Mouse (Mus musculus) megakaryocyte progenitor cell, adult 5-6 weeks (primary cell): ENCODE results near the gene Rc3h1. TPM values are rescaled to one million over a fixed set of nuclear protein-coding genes. Genes with fewer than 3 reads are reported as not detected.
"Not testable (repeated sequence)": the region's sequence is repeated elsewhere in the genome, so short reads cannot be mapped to it uniquely, and the experiment has no call there.

ENCODE experiments used
- ATAC-seq: replicated peaks from 2 replicates; pipeline ENCODE4 v1.8.0; 2016; ENCODE audit warnings: mild to moderate bottlenecking, moderate TSS enrichment, inconsistent platforms; ENCODE audit not compliant: poor library complexity
- total RNA-seq, 2 experiments: library from RNA; stranded (forward) in 1 of 2; stranded (reverse) in 1 of 2; fragments of 157-497, 149-512 nt in 1 of 2; fragments of 200-1000 nt in 1 of 2; gene quantifications; 2 replicates each; pipeline versions ENCODE4 v1.2.3 to v1.2.4; 2015 to 2017

Rc3h1 gene
- total RNA-seq, 2 experiments from 2014 or later: 15.7 to 31.4 TPM

DNA sequence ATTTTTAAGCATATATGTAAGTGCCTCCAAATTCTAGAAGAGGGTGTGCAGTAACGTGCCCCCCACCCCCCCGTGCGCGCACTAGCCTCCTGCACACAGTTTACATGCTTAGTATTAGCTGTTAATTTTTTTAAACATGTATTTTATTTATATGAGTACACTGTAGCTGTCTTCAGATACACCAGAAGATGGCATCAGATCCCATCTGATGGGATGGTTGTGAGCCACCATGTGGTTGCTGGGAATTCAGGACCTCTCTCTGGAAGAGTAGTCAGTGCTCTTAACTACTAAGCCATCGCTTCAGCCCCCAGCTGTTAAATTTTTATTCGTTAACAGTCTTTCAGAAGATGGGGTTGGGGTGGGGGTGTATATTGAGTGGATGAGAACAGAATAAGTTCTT, 29.3 kb downstream of the Rc3h1 start:
- no peak for ATAC-seq

DNA sequence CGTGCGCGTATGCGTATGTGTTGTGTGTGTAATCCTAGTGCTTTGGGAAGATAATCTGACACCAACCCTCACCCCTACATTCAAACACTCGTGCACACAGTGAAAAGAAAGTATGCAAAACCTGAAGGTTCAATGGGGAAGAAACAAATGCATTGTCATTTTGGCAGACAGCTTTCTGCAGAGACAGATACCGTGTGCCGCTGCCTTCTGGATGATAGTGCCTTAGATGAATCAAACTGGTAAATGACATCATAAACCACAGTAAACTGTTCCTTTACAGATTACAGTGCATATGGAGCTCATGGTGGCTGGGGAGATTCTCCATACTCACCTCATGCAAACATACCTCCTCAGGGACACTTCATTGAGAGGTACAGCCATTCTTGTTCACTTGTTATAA, 57.0 kb downstream of the Rc3h1 start:
- ATAC-seq: peak; percentile 96

DNA sequence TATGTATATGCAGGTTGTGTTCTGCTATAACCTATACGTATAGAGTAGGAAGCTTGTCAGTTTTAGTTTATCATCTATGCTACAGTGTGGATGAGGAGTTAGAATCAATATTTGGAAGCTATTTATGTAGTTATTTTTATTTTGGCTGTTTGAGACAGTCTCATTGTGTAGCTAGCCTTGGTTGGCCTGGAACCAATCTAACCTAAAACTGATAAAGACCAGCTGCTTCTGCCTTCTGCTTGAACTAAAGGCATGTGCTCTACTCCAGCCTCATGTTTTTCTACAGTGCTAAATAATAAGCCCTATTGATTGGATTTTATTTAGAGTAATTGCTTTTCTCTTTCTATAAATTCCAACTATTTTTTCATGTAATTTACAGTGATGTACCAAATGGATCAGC, 61.0 kb downstream of the Rc3h1 start:
- no peak for ATAC-seq

DNA sequence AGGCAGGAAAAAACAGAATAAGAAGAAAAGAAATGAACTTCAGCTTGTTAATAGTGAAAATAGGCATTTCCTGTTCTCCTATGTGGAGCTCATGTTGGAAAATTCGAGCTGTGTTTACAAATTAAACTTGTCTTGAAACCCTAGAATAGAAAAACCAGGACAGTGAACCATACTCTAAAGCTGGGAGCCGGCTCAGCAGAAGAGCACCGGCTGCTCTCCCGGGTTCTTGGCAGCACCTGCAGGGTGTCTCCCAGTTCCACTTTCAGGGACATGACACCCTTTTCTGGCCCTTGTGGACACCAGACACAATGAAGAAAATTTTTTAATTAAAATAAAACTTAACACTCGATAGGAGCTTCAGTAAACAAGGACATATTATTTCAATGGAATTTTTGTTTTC, 62.4 kb downstream of the Rc3h1 start:
- ATAC-seq: no peak

DNA sequence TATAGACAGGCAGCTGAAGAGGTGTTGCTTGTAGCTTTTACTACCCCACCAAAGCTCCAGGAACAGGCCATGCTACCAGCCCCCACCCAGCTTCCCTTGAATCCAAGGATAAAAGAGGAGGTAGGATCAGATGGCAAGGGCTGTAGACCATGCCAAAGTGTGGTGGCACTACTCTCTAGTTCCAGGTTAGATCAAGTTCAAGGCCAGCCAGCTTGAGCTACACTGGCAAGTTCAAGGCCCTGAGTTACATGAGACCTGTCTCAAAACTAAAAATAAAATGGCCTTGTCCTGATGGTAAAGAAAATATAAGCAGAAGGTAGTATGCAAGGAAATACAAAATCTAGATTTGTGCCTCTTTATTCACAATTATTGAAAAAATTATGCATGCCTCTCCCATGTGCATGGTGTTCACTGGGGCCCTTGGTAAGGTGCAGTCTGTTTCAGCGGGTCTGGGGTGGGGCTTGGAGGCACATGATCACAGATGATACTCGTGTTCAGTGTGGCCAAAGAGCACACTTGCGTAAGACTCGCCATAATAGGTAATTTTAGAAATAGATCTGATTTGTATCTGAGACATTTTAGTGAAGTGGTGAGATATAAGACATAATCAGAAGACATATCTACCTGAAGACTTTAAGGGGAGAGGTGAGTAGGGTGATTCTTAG, 72.0 kb downstream of the Rc3h1 start, which contains the start of gene Serpinc1:
TSS of gene Serpinc1 (plus strand) at position 515 of the 665 bp plus-strand sequence.
- ATAC-seq: no peak

DNA sequence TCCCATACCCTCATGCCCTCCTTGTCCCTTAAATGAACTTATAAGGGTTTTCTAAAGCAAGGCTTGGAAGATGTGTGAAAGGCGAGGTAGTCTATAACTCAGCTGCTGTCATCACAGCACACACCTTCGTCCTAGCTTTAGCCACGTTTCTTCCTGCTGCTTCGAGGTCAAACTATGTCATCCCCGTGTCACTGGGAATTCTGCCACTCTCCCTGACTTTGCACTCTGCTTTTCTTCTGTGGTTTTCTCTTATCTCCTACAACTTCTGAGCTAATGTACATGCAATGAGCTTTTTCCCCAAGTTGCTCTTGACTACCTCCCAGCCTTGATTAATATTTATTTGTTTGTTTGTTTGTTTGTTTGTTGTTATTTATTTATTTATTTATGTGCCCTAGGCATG, 73.8 kb downstream of the Rc3h1 start:
- peak; percentile 54 for ATAC-seq

DNA sequence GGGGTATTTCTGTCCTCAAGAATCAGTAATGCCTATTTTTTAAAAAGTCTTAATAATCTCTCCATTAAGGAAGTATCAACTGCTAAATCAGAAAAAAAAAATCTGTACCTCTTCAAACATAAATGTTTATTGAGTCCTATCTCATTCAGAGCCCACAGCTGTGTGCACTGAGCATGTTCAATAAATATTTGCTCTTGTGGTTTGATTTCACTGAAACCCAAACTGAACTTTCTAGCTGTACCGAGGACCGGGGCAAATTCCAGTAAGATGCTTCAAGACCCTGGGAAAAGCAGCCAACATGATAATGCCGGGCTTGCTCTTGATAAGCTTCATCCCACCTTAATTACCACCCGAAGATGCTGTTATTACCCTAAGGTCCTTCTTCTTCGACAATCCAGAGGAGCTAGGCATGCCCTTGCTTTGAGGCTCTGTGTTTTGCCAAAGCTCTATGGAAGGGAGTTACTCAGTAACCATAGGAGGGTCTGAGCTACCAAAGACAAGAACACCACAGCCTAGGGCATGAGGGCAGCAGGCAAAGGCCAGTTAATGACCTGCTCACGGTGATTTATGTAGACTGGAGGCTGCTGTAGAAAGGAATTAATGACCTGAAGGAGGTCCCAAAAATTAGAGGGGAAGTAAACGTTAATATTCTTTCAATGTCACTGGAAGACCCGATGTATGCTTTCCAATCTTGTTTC, 74.5 kb downstream of the Rc3h1 start:
- ATAC-seq: no peak

DNA sequence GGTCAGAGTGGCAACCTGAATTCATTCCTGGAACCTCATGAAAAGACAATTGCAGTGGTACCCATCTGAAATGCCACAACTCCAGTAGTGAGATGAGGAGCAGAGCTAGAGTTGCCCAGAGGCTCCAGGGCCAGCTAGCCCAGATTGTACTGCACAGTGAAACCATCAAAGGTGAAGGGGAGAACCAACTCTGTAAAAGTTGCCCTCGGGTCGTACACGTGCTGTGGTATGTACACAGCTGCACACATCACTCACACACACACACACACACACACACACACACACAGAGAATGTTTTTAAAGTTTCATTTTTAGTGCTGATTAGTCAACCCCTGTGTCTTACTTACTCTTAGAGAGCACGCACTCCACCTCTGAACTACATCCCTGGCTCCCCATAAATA, 75.1 kb downstream of the Rc3h1 start:
- ATAC-seq: no peak

DNA sequence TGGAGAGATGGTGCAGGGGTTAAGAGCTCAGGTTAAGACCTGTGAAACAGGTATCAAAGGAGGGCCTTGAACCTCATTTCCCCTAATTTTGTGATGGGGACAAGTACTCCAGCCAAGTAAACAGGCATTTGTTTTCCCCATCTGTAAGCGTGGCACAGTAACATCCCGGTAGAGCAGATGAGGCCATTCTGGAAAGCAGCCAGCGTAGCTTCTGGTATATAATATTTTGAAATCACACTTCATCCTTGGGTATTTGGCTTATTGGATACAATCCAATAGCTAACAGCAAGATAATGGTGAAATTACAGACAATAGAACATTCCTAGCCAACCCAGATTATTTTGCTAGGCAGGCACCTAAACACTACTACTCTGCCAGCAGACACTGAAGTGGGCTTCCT, 76.7 kb downstream of the Rc3h1 start:
- no peak for ATAC-seq

DNA sequence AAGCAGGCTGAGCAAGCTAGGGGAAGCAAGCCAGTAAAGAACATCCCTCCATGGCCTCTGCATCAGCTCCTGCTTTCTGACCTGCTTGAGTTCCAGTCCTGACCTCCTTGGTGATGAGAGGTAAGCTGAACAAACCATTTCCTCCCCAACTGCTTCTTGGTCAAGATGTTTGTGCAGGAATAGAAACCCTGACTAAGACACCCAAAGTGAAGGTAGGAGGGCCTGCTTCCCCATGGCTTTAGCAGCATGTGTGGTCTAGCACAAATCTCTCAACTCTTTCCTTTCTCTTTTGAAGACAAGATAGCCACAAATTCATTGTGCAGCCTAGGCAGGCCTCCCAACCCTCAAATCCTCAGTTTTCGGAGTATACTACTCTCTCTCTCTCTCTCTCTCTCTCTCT, 78.5 kb downstream of the Rc3h1 start:
- not testable (repeated sequence) for ATAC-seq

DNA sequence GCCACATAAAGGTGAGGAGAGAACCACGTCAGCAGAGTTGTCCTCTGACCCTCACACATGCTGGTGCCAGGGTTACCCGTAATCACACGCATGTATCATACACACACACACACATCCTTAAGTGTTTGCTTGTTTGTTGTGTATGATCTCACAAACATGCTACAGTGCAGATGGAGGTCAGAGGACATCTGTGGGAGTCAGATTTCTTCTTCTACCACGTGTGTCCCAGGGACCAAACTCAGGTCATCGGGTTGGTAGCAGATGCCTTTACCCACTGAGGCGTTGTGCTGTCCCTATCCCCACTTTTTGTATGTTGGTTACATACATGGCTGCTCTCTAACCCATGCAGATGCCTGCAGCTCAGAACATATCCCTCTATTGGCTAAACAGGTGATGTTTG, 79.3 kb downstream of the Rc3h1 start:
- ATAC-seq: no peak

DNA sequence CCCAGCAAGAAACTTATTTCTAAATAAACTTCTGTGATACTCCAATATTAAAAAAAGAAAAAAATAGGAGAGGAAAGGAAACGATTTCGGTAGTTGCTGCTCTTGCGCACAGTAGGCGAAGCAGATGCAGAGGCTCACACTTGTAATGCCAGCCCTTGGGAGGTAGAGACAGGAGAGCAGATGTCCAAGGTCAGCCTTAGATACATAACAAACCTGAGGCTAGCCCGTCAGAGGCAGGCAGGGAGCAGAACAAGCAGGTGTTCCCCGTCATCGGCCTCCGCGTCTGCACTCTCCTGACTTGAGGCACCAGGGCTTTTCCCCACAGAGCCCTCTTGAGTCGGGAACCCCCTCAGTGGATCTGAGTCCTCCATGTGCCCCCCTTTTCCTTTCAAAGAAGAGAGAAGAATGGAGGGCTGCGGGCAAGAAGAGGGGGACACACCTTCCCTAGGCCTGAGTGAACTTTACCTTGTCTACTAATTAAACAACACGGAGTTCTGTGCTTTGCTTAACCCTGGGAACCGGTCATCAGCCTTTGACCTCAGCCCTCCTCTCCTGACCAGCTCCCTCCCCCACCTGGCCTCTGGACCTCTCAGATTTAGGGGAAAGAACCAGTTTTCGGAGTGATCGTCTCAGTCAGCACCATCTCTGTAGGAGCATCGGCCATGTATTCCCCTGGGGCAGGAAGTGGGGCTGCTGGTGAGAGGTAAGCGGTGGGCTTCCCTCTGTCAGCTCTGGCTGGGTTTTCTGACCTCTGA, 80.8 kb downstream of the Rc3h1 start:
- no peak for ATAC-seq

DNA sequence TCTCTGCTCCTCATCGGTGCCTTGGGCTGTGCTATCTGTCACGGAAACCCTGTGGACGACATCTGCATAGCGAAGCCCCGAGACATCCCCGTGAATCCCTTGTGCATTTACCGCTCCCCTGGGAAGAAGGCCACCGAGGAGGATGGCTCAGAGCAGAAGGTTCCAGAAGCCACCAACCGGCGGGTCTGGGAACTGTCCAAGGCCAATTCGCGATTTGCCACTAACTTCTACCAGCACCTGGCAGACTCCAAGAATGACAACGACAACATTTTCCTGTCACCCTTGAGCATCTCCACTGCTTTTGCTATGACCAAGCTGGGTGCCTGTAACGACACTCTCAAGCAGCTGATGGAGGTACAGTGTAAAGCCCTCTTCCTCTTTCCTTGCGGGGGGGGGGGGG, 83.2 kb downstream of the Rc3h1 start:
- no peak for ATAC-seq

DNA sequence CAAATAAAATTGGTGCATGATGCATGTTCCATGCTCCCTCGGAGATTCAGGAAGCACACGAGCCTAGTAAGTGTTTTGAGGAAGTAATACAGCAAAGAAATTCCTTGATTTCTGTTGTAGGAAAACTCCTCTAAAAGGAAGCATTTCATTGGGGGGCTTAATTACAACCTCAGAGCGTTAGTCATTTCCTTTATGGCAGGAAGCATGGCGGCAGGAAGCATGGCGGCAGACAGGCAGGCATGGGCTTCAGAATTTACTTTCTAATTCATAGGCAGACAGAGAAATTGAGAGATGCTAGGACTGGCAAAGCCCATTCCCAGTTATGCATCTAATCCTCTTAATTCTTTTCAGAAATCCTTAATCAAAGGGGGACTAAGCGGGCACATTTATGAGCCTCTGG, 87.6 kb downstream of the Rc3h1 start:
- ATAC-seq: no peak

DNA sequence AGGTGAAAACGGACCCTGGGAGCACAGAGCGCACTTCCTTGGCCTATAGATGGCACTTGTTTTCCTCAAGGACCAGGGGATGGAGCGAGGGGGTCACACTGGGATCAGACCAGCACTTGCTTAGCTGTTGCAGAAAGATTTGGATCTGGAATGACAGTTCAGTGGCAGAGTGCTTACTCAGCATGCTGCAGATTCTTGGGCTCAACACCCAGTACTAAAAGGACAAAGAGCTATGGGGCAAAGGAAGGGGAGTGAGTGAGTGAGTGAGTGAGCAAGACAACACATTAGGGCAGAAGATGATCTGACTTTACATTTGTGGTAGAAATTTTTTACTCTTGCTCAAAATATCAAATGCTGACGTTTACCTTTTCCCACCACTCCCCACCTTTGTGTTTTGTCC, 98.7 kb downstream of the Rc3h1 start:
- no peak for ATAC-seq

DNA sequence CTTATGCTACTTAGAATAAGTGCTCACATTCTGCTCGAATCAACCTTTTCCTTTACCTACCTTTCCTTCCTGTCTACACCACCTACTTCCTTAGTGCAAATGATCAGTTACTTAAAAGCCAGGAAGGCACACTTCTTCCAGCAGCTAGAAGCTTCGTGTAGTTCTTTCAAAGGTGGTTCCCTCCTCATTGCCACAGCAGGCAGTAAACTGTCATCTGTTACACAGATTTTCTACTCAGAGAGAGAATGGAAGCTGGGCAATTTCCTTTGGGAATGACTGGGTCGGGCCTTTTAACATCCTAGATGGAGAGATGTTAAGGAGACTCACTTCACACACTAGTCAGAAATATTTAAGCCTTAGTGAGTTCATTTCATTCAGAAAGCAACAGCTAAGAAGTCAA, 99.3 kb downstream of the Rc3h1 start:
- no peak for ATAC-seq

DNA sequence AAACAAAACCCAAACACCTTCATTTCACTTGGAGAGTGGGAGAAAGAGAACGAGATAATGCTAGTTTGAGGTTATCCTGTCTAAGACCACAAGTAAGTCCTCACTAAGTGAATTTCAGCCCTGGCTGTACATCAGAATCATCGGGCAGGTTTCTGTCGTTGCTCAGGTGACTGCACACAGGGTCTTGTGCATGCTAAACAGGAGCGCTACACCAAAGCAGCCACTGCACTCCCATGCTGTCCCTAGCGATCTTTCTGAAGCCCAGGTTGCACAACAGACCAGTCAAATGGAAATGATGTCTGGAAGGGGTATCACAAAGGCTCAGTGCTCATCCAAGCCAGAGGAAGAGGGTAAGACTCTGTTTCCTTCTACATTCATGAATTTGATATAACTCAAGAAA, 100.3 kb downstream of the Rc3h1 start:
- no peak for ATAC-seq

DNA sequence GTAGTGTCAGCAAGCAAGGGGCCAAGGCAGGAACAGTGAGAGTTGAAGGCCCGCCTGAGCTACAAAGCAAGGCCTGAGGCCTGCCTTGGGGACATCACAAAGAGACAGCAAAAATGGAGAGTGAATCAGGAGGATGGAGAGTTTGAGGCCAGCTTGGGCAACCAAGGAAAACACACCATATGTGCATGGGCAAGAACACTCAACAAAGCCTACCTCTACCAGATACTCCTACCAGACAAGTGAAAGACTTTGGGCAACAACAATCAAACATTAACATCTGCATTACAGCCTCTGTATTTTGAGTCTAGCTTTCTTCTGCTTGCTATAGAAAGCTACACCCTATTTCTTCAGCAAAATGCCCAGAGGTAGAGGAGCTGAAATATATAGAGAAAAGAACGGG, 101.8 kb downstream of the Rc3h1 start:
- ATAC-seq: no peak

DNA sequence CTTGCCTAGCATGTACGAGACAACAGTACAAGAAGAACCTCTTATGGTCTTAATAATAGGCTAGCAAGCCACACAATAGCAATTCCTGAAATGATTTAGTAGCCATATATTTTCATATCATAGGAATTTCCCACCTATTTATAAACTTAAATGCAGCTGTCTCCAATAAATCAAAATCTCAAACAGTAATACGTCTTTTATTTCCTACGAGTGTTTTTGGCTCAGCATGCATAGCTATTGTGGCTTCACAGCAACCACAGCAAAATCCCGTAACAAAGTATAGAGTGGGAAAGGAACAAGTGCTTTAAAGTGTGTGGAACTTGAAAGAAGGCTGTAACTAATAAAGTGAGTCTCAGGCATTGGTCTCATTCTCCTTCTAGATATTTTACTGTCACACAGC, 104.2 kb downstream of the Rc3h1 start:
- no peak for ATAC-seq

DNA sequence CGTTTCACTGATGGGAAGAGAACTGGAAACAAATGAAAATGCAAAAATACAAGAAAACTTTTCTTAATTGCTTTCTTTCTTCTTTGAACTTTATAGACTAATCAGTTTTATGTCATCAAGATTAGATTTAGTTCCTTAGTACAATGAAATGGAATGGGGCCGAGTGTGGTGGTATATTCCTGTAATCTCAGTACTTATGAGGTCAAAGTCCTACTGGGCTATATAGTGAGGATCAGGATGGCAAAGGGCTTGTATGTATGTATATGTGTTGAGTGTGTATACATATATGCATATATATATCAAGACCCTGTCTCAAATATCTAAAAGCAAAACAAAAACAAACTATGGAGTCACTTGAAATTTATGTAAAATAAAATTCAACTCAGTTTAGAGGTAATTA, 110.2 kb downstream of the Rc3h1 start:
- ATAC-seq: no peak

DNA sequence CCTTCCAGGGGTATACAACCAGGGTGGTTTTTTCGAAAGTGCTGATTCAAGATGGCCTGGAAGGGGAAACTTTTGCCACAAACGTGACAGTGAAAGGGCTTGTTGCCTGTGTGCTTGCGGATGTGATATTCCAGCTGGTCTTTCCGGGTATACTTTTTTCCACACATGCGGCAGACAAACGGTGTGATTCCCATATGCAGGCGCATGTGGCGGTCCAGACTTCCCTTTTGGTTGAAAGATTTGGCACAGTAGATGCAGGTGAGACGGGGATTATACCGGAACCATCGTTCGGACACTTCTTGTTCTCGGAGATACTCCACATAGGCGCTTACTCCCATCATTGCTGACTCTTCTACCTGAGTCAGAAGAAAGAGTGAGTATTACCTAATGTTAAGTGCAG, 113.8 kb downstream of the Rc3h1 start:
- no peak for ATAC-seq
